Mouse (Mus musculus) brain, embryonic 18.5 days (tissue): ENCODE measurements around the gene Taf5.

Experiments used
- DNase-seq: peaks from one replicate; pipeline ENCODE4 v3.0.0-alpha.2; 2012; ENCODE audit warnings: low read depth, low spot score

Taf5 gene

GRCm38 (mm10) chr19:47067096-47067882 is at the start of gene Taf5:
Taf5 (plus strand) TSS chr19:47067746.
- peak; percentile 92 for DNase-seq

GRCm38 (mm10) chr19:47017831-47018230 is 49.7 kb upstream of the Taf5 start:
- no peak for DNase-seq

DNA sequence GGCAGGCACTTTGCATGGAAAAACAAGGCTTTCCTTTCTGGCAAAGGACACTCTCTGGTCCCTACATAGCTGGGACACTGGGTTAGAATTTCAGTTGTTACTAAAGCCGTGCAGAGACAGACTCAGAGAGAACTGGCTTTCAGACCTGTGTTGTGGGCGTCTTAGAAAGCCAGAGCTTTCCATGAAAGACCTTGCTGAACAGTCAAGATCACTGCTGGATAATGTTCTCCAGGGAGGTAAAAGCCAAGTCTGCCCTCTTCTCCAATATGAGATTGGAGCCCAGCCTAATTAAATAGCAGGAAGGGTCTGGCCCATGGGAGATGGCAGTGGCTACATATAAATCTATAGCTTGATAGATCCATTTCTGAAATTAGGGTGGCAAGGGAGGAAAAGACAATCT is 49.2 kb upstream of the Taf5 start:
- no peak for DNase-seq

GRCm38 (mm10) chr19:47019326-47019725 is 48.2 kb upstream of the Taf5 start:
- DNase-seq = no peak

- DNase-seq = no peak
Measured at GRCm38 (mm10) chr19:47022709-47023108, 44.8 kb upstream of the Taf5 start.

- DNase-seq = no peak
Measured at GRCm38 (mm10) chr19:47023546-47023945, 44.0 kb upstream of the Taf5 start.

DNA sequence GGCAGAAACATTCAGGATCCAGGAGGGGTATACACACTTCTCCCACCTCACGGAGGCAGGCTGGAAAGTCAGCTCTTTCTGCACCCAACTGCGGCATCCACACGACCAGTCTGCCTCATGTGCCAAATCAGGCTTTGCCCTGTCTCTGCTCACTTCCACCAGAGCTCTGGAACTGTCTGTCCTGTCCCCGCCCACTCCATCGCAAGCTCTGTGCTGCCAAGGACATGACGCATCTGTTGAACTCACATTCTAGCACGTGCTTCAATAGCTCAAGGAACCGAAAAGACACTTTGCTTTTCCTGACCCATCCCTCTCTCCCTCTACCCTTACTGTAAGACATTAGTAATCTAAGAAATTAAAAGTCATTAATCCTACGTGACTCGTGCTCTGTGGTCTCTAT is 42.6 kb upstream of the Taf5 start:
- no peak for DNase-seq

DNA sequence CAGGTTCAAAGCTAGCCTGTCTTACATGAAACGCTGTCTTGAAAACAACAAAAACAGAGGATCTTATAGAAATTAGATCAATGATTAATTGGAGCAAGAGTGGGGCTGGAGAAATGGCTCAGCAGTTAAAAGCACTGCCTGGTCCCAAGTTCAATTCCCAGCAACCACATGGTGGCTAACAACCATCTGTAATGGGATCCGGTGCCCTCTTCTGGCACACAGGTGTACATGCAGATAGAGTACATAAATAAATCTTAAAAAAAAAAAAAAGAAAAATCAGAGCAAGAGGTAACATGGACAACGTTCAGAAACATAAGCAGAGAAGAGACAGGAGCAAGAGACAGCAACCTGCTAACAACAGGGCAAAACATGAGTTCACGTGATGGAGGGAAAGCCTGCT is 41.0 kb upstream of the Taf5 start:
- no peak for DNase-seq

GRCm38 (mm10) chr19:47029796-47030195 is 37.8 kb upstream of the Taf5 start:
- no peak for DNase-seq

DNA sequence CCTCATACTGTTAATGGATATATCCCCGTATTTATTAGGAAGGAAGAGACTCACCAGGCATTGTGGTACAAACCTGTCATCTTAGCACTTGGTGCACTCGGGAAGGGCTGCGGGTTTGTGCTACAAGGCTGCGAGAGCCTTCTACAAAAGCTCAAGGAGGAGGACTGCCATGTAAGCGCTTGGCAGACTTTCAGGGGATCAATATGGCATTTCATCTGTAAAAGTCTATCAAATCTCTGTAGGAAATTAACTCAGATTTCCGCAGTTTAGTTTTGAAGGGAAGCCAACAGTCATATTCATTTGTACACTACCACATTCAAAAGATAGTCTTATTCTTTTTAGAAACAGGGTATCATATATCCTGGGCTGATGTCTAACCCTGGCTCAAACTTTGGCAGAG is 35.8 kb upstream of the Taf5 start:
- no peak for DNase-seq

DNA sequence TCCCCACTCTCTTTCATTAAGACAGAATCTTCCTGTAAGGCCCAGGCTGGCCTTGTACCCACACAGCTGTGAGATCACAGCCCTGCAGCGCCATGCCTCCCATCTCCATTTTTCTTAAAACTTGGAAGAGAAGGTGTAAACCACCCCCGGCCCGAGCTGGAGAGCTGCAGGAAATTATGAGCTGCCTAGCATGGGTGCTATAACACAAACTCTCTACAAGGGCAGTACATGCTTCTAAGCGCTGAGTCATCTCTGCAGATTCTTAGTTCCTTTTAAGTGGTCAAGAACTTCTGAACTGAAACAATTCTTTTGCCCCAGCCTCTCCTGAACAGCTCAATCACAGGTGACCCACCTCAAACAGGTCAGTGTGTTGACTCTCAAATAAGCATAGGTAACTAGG is 32.6 kb upstream of the Taf5 start:
- DNase-seq = no peak

- no peak for DNase-seq
Measured at GRCm38 (mm10) chr19:47036596-47036995, 30.9 kb upstream of the Taf5 start.

GRCm38 (mm10) chr19:47040720-47041473 is 26.6 kb upstream of the Taf5 start:
- DNase-seq = no peak

- no peak for DNase-seq
Measured at GRCm38 (mm10) chr19:47043608-47044007, 23.9 kb upstream of the Taf5 start.

GRCm38 (mm10) chr19:47046343-47046742 is 21.2 kb upstream of the Taf5 start:
- DNase-seq = no peak

DNA sequence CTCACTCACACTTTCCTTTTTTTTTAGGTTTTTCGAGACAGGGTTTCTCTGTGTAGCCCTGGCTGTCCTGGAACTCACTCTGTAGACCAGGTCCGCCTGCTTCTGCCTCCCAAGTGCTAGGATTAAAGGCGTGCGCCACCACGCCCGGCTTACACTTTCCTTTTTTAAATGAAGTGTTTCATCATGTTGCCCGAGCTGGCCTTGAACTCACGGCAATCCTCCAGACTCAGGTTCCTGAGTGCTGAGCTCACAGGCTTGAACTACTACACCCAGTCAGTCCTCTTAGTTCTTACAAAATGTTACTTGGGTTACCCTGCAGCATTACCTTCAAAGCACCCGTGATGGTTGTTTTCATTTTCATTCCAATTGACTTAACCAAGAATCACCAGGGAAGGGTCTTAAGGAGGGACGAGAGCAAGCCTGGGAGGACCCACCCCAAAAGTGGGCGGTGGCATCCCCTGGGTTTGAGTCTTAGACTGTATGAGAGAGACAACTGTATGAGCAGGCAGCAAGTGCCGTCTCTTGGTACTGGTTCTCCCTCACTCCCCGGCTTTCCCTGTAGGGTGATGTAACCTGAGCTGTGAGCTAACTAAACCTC is 20.2 kb upstream of the Taf5 start:
- DNase-seq = no peak

- no peak for DNase-seq
Measured at GRCm38 (mm10) chr19:47049061-47049460, 18.5 kb upstream of the Taf5 start.

- no peak for DNase-seq
Measured at GRCm38 (mm10) chr19:47049840-47050239, 17.7 kb upstream of the Taf5 start.

- DNase-seq = peak; percentile 59
Measured at GRCm38 (mm10) chr19:47050271-47051032, 17.1 kb upstream of the Taf5 start, which contains the start of gene Pcgf6. Pcgf6 (minus strand) TSS chr19:47050906.

- DNase-seq = no peak
Measured at GRCm38 (mm10) chr19:47052927-47053326, 14.6 kb upstream of the Taf5 start.

DNA sequence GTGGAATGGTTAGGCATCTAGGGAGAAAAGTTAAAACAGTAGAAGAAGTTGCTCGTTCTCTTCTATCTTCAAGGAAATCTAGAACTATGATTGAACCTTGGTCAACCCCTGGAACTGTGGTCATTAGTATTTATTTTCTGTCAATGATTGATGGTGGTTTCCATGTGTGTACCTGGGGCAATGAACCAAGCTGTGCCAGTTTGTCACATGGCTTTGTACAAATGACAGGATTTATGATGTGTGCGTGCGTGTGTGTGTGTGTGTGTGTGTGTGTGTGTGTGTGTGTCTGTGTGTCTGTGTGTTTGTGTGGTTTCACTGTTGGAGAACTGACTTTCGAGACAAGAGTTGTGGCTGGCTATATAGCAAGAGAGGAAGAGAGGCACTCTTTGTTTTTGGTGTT is 14.1 kb upstream of the Taf5 start:
- DNase-seq = no peak

- no peak for DNase-seq
Measured at GRCm38 (mm10) chr19:47057684-47058083, 9.9 kb upstream of the Taf5 start.
